Mouse (Mus musculus) erythroblast, embryonic 14.5 days (primary cell): Measurements from ENCODE around the gene Ntrk3. TPM values are rescaled to one million over a fixed set of nuclear protein-coding genes. Genes with fewer than 3 reads are reported as not detected.

Experiments
- H3K27me3 ChIP-seq: 2 replicates; pipeline ENCODE4 v1.6.1; 2012; ENCODE audit warnings: inconsistent platforms; ENCODE audit not compliant: control insufficient read depth
- H3K36me3 ChIP-seq: 2 replicates; pipeline ENCODE4 v1.6.1; 2012; ENCODE audit warnings: mild to moderate bottlenecking, inconsistent platforms; ENCODE audit not compliant: control insufficient read depth
- H3K4me1 ChIP-seq: 2 replicates; pipeline ENCODE4 v1.6.1; 2012; ENCODE audit warnings: inconsistent platforms; ENCODE audit not compliant: control insufficient read depth
- H3K4me3 ChIP-seq: replicated peaks from 2 replicates; pipeline ENCODE3; 2012; ENCODE audit warnings: moderate library complexity, mild to moderate bottlenecking, inconsistent platforms
- H3K9me3 ChIP-seq: 2 replicates; pipeline ENCODE4 v1.6.1; 2012; ENCODE audit warnings: low read length, inconsistent platforms, mixed read lengths; ENCODE audit not compliant: control insufficient read depth
- GATA1 ChIP-seq: IDR thresholded peaks from 2 replicates; pipeline ENCODE4 v1.6.1; 2012; ENCODE audit warnings: low read length, inconsistent platforms, mixed read lengths
- TAL1 ChIP-seq: IDR thresholded peaks from 3 replicates; pipeline ENCODE4 v1.6.1; 2012; ENCODE audit warnings: low read length, inconsistent platforms, mixed read lengths
- polyA plus RNA-seq: library from polyadenylated mRNA; stranded (reverse); fragments of >175 nt; gene quantifications from 2 replicates; pipeline ENCODE4 v1.2.3, GENCODE M21; 2012

The Ntrk3 gene
- polyA plus RNA-seq, 1 experiment, result not detected

- TF ChIP-seq TAL1 (no peak), GATA1 (no peak)
- no peaks in the 10 kb centered on the region for H3K27me3 ChIP-seq
- no peak overlapping the region for H3K4me3 ChIP-seq
- peaks cover 2% of the 10 kb centered on the region; the same call in 1 of the 2 replicates for H3K9me3 ChIP-seq
- no peaks in the 10 kb centered on the region for H3K36me3 ChIP-seq
- H3K4me1 ChIP-seq, result no peaks in the 10 kb centered on the region
Measured at GRCm38 (mm10) chr7:78294322-78294721, 443.5 kb downstream of the Ntrk3 start.

- Histone ChIP-seq H3K36me3 (no peaks in the 10 kb centered on the region), H3K9me3 (no peaks in the 10 kb centered on the region; the same call in 1 of the 2 replicates), H3K27me3 (no peaks in the 10 kb centered on the region), H3K4me1 (no peaks in the 10 kb centered on the region), H3K4me3 (no peak overlapping the region)
- TF ChIP-seq TAL1 (no peak), GATA1 (no peak)
Measured at GRCm38 (mm10) chr7:78290186-78290585, 447.6 kb downstream of the Ntrk3 start.

DNA sequence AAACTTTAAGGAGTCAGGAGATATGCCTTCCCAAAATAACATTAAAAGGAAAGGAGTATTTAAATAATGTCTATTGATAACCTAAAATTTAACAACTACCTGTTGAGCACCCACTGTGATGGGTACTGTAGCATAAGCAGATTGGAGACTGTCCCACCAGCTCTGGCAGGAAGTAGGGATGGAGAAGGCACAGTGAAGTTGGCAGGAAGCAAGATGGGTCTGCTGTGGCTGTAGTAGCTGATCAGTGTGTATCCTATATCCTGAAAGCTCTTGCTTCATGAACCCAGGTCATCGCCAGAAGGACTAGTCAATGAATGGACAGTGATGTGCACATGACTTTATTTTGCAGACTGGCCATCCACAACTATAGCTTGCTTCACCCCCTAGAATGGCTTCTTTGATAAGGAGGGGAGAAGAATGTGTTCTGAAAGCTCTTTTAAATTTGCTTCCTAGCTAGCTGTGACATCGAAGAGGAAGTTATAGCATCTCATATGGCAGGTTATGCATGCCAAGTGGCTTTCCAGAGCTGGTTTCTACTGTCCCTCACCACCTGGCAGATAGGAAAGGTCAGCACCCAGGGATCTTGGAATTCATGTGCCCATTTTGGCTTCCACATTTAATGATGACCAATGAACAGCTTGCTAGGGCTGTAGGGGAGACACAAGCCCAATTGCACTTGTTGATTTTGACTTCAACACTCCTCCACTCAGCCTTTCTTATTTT lies 451.1 kb downstream of the Ntrk3 start:
- no peaks in the 10 kb centered on the region for H3K4me1 ChIP-seq
- H3K4me3 ChIP-seq, result no peak overlapping the region
- H3K9me3 ChIP-seq, result no peaks in the 10 kb centered on the region; the same call in 1 of the 2 replicates
- H3K27me3 ChIP-seq, result no peaks in the 10 kb centered on the region
- no peaks in the 10 kb centered on the region for H3K36me3 ChIP-seq
- TF ChIP-seq TAL1, result no peak
- TF ChIP-seq GATA1, result no peak

GRCm38 (mm10) chr7:78269506-78270250 lies 468.1 kb downstream of the Ntrk3 start:
- H3K27me3 ChIP-seq, result no peaks in the 10 kb centered on the region
- H3K4me1 ChIP-seq, result no peaks in the 10 kb centered on the region
- no peaks in the 10 kb centered on the region for H3K36me3 ChIP-seq
- no peak overlapping the region for H3K4me3 ChIP-seq
- peaks cover 8% of the 10 kb centered on the region for H3K9me3 ChIP-seq
- TF ChIP-seq GATA1 (no peak), TAL1 (no peak)

GRCm38 (mm10) chr7:78267461-78268007 lies 470.3 kb downstream of the Ntrk3 start:
- Histone ChIP-seq H3K9me3 (peaks cover 8% of the 10 kb centered on the region), H3K27me3 (no peaks in the 10 kb centered on the region), H3K4me3 (no peak overlapping the region), H3K4me1 (no peaks in the 10 kb centered on the region), H3K36me3 (no peaks in the 10 kb centered on the region)
- no peak for TF ChIP-seq TAL1

- H3K27me3 ChIP-seq, result no peaks in the 10 kb centered on the region
- 0 out of 2 replicates have a peak, but pooled peaks cover 3% of the 10 kb centered on the region for H3K9me3 ChIP-seq
- no peak overlapping the region for H3K4me3 ChIP-seq
- H3K4me1 ChIP-seq, result no peaks in the 10 kb centered on the region
- TF ChIP-seq GATA1 (no peak), TAL1 (no peak)
- no peaks in the 10 kb centered on the region for H3K36me3 ChIP-seq
Measured at GRCm38 (mm10) chr7:78264432-78265002, 473.3 kb downstream of the Ntrk3 start.

DNA sequence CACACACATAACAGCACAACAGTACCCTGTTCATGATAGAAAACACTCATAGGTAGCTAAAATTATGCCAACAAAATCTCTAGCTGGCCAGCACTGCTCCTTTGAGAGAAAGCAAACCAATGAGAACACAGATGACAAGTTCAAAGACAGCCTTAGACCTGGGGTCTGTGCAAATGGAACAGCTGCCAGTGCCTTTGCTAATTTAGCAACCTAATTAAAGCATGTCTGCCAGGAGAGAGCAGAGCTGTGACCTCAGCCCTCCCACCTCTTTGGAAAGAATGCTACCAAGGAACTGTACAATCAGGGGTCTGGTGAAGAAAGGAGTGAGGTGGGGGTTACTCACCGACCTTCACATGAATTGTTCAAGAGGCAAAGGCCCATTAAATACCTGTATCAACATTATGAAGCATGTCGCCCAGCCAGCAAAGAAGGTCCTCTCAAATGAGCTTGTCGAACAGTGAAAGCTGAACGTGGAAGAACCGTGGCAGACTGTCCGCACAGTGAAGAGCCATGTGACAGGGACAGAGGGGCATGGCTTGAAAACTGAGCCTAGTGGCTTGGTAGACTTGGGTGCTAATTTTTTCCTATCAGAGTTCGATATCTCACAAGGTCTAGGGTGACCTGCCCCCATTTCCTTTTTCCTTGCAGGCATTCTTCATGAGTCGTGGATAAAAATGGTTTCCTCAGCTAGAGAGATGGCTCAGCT lies 476.2 kb downstream of the Ntrk3 start:
- 0 out of 2 replicates have a peak, but pooled peaks cover 3% of the 10 kb centered on the region for H3K9me3 ChIP-seq
- H3K36me3 ChIP-seq, result no peaks in the 10 kb centered on the region
- no peak overlapping the region for H3K4me3 ChIP-seq
- H3K4me1 ChIP-seq, result no peaks in the 10 kb centered on the region
- no peaks in the 10 kb centered on the region for H3K27me3 ChIP-seq
- TF ChIP-seq TAL1, result no peak
- TF ChIP-seq GATA1, result no peak

GRCm38 (mm10) chr7:78258151-78258550 lies 479.7 kb downstream of the Ntrk3 start:
- Histone ChIP-seq H3K4me3 (no peak overlapping the region), H3K36me3 (no peaks in the 10 kb centered on the region), H3K4me1 (no peaks in the 10 kb centered on the region), H3K27me3 (no peaks in the 10 kb centered on the region), H3K9me3 (0 out of 2 replicates have a peak, but pooled peaks cover 3% of the 10 kb centered on the region)
- no peak for TF ChIP-seq GATA1
- no peak for TF ChIP-seq TAL1

GRCm38 (mm10) chr7:78253777-78254385 lies 483.9 kb downstream of the Ntrk3 start:
- no peaks in the 10 kb centered on the region for H3K36me3 ChIP-seq
- H3K9me3 ChIP-seq, result no peaks in the 10 kb centered on the region; the same call in 1 of the 2 replicates
- no peaks in the 10 kb centered on the region for H3K27me3 ChIP-seq
- no peaks in the 10 kb centered on the region for H3K4me1 ChIP-seq
- no peak overlapping the region for H3K4me3 ChIP-seq
- TF ChIP-seq TAL1 (no peak), GATA1 (no peak)
